Mouse (Mus musculus) splenic B cell, adult 2 months (primary cell): ENCODE measurements around the gene Iffo2.

Experiments used
- DNase-seq: peaks from one replicate; pipeline ENCODE4 v3.0.0-alpha.2; 2011; ENCODE audit warnings: low read depth, low spot score
- H3K27me3 ChIP-seq: 2 replicates; pipeline ENCODE4 v1.6.1; 2012; ENCODE audit warnings: mild to moderate bottlenecking, low read length, moderate library complexity, mixed read lengths; ENCODE audit not compliant: control insufficient read depth, poor library complexity, insufficient read depth, severe bottlenecking
- H3K36me3 ChIP-seq: 2 replicates; pipeline ENCODE4 v1.6.1; 2012; ENCODE audit warnings: mild to moderate bottlenecking, low read length, moderate library complexity, mixed read lengths; ENCODE audit not compliant: control insufficient read depth, poor library complexity, insufficient read depth, severe bottlenecking

Gene Iffo2

DNA sequence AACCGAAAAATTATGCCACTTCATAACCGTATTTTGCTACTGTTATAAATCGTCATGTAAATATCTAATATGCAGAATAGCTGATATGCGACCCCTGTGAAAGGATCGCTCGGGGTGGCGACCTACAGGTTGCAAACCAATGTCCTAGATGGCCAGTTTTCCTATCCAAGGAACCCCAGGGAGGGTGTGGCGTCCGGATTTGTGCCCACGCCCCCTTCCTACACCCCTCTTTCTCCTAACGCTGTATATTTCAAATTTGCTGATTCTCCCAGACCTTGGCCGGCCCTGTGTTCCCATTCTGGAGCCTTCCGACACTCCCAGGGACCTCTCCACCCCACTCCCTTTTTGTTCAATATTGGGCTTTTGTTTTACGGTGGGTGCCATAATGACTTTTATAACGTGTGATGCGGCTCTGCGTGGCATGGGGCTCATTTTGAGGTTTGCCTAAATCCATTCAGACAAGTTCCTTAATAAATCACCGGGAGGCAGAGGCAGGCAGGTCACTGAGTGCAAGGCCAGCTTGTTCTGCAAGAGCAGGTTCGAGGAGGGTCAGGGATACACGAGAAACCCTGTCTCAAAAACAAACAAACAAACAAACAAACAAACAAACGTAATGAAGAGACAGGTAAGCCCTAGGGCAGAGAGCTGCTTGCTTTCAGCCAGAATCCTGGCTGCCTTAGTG is 93.2 kb downstream of the Iffo2 start:
- Histone ChIP-seq H3K27me3 (no peaks in the 10 kb centered on the region), H3K36me3 (no peaks in the 10 kb centered on the region; the same call in 1 of the 2 replicates)
- no peak for DNase-seq

DNA sequence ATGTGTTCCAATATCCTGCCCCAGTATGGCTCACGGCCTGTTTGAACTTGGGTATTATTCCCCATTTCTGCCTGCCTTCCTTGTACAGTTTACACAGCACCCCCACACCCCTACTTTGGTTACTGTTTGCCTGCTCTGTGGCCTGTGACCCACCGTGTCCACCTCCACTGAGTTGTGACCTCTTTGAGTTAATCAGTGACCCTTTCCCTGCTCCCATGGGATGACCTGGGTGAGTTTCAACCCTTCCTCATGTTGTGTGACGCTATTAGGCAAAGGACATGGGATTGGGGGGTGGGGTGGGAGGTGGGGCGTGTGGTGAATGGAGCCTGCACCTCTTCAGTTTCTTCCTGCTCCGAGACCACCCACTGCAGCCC is 93.8 kb downstream of the Iffo2 start:
- peaks cover under 1% of the 10 kb centered on the region; the same call in 1 of the 2 replicates for H3K36me3 ChIP-seq
- DNase-seq: no peak

DNA sequence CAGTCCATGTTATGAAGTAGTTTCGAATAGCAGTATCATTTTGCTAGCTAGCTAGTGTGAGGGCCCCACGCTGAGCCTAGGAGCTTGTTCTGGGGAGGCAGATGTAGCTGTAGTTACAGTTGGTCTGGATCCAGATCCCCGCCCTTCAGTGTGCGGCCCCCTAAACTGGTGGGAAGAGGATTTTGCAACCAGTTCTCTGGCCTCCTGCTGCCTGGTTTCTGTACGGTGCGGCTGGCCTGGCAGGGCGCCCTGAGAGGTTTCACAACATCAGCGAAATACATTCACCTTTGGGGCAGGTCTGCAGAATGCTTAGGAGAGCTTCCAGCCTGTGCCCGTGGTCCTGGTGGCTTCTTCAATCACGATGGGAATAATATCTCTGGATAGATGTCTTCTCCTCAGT is 94.4 kb downstream of the Iffo2 start:
- Histone ChIP-seq H3K27me3 (no peaks in the 10 kb centered on the region), H3K36me3 (peaks cover 1% of the 10 kb centered on the region; the same call in 1 of the 2 replicates)
- DNase-seq: no peak

More for the DNA sequence above, 93.8 kb downstream of the Iffo2 start:
- H3K27me3 ChIP-seq: no peaks in the 10 kb centered on the region

DNA sequence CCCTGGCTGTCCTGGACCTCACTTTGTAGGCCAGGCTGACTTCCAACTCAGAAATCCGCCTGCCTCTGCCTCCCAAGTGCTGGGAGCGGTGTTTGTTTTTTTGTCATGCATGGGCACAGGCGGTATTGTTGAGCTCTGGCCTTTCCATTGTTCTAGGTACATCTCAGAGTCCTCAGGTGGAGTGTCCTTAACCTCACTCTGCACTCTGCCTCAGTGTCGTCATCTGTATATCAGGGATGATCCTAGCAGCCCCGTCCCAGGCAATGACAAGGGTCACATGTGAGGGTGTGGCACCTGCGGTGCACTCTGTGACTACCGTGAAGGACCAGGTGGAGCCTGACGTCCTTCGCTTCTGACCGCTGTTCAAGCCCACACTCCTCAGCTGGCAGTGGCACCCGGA is 97.0 kb downstream of the Iffo2 start:
- no peak for DNase-seq
- Histone ChIP-seq H3K36me3 (peaks cover 1% of the 10 kb centered on the region; the same call in 1 of the 2 replicates), H3K27me3 (no peaks in the 10 kb centered on the region)

DNA sequence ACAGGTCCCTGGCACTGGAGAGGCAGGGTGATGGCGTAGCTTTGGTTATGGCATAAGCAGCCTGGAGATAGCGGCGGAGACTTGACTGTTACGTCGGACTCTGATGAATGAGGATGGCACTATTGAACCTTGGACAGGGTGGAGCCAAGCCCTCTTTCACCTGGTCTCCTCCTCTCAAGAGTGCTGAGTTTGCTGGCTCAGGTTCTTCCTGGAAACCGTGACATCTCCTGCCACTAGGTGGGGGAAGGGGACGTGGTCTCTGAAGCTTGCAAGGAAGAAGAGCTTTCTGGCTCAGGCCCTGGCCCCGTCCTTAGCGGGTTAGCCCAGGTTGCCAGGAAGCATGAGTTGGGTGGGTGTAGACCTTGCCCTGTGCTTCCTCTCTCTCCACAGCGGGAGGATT is 99.8 kb downstream of the Iffo2 start:
- no peak for DNase-seq

DNA sequence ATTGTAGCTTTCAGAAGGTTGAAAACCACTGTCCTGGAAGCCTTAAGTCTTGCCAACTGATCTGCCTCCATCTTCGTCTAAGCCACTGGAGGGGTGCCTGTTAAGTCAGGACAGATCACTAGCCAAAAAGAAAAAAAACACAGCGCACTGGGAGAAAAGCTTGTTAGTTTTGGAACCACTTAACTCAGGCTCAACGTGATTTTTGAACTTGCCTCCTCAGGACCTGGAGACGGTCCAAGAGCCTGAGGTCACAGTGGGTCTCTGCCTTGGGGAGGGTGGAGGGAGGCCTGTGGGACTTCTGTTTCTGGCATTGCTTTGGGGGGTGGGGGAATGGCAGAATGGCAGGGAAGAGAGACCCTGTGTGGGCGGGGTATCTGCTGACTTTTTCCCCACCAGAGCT is 100.8 kb downstream of the Iffo2 start:
- Histone ChIP-seq H3K36me3 (peaks cover 1% of the 10 kb centered on the region; the same call in 1 of the 2 replicates), H3K27me3 (no peaks in the 10 kb centered on the region)
- no peak for DNase-seq

More for the DNA sequence above, 99.8 kb downstream of the Iffo2 start:
- no peaks in the 10 kb centered on the region for H3K27me3 ChIP-seq
- H3K36me3 ChIP-seq: peaks cover 1% of the 10 kb centered on the region; the same call in 1 of the 2 replicates

DNA sequence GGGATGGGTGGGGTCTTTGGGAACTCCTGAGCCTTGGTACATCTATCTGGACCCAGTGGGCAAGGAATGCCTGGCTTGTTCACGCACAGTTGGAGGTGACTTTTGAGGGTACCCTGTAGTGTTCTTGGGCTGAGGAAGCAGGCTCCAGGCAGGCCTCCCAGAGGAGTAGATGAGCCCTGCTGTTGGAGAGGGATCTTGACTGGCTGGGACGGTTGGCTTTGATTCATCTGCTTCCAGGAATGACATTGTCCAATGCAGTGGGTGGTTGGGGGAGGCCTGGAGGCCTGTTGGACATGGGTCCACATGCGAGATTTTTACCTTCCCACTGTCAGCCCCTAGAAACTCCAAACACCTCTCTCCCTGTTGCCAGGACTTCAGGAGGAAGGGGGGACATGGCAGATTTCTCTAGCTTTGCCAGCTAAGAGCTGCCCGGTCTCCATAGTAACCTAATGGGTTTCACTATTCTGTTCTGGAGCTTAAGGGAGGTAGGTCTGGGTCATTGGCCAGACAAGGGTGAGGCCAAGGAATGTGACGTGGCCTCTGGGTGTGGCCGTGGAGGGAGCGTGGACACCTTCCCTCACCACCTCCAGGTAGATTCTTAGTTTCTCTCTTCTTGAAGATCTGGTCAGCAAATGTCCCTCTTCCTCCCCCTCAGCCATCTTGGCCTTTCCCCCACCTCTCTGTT is 101.4 kb downstream of the Iffo2 start:
- Histone ChIP-seq H3K36me3 (peaks cover 1% of the 10 kb centered on the region; the same call in 1 of the 2 replicates), H3K27me3 (no peaks in the 10 kb centered on the region)
- DNase-seq: no peak

DNA sequence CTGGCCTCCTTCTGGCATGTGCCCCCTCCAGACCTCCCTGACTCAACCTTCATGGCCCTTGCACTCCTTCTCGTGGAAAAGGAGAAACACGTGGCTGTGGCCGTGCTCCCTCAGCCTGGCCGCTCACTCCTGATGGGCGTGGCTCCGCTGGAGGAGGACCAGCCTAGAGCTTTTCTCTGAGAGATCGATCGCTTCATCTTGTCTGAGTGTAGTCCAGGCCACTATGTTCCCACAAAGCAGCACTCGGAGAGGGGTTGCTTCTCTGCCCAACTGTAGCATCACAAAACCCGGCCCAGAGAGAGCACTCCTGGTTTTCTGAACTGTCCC is 101.9 kb downstream of the Iffo2 start:
- no peak for DNase-seq
- Histone ChIP-seq H3K27me3 (no peaks in the 10 kb centered on the region), H3K36me3 (peaks cover 1% of the 10 kb centered on the region; the same call in 1 of the 2 replicates)

DNA sequence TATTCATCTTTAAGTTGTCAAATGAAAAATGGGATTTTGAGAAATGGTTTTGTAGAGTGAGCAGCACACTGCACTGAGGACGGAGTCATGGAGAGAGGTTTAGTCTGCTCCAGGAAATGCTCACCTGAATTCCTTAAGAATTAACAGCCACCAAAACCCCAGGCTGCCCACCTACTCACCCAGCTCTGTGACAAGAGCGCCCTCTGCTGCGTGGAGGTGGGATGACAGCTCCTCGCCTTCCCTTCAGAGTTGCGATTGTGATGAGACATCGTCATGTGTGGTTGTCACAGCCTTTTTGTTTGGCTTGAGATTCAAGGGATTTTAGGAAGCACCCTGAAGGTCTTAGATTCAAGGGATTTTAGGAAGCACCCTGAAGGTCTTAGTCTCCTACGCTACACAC is 106.0 kb downstream of the Iffo2 start:
- Histone ChIP-seq H3K36me3 (no peaks in the 10 kb centered on the region), H3K27me3 (no peaks in the 10 kb centered on the region)
- peak; percentile 74 for DNase-seq

DNA sequence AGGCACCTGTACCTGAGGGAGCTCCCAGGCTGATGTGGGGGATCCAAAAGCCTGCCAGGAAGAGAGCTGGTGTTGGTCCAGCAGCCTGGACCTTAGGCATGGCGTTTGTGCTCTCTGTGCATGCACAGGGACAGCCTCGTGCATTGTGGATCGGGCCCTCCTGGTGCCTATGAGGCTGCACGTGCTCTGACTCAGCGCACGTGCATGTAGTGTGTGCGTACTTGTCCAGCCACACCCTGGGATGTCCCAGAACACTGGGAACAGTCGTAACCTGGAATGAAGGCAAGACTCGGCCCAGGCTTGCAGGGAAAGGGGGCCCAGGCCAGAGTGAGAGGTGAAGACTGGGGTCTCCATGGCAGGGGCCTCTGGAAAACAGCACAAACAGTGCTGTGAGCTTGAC is 107.5 kb downstream of the Iffo2 start:
- DNase-seq: no peak
- H3K27me3 ChIP-seq: no peaks in the 10 kb centered on the region
- H3K36me3 ChIP-seq: no peaks in the 10 kb centered on the region

DNA sequence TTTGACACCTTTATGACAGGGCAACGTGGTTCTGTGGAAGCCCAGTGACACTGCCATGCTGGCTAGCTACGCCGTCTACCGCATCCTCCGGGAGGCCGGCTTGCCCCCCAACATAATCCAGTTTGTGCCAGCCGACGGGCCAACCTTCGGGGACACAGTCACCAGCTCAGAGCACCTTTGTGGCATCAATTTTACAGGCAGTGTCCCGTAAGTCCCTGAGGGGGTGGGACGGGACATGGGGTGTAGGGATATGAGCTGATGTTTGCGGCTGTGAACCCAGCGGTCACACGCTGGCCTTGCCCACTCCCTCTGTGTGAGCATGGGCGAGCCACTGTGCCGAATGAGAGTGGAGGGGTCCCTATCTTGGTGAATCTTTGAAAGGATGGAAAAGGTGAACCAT is 108.0 kb downstream of the Iffo2 start:
- no peak for DNase-seq
- no peaks in the 10 kb centered on the region for H3K27me3 ChIP-seq
- H3K36me3 ChIP-seq: no peaks in the 10 kb centered on the region

DNA sequence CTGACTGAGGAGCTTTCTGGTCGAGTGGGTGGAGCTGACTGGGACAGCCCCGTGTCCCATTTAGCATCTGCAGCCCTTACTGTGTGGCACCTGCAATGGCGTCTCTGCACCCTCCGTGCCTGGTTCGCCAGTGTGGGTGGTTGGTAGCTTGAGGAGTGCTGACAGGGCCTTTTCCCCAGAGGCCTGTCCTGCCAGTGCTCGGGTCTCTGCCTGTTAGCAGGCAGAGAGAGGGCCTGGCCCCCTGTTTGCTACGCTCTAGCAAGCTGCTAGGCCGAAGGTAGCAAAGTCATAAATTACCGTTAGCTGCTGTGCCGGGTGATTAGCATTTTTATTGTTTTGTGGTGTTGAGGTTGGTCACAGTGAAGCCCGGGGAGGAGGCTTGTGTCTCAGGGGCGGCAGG is 109.5 kb downstream of the Iffo2 start:
- no peaks in the 10 kb centered on the region for H3K27me3 ChIP-seq
- peak; percentile 25 for DNase-seq
- H3K36me3 ChIP-seq: no peaks in the 10 kb centered on the region

DNA sequence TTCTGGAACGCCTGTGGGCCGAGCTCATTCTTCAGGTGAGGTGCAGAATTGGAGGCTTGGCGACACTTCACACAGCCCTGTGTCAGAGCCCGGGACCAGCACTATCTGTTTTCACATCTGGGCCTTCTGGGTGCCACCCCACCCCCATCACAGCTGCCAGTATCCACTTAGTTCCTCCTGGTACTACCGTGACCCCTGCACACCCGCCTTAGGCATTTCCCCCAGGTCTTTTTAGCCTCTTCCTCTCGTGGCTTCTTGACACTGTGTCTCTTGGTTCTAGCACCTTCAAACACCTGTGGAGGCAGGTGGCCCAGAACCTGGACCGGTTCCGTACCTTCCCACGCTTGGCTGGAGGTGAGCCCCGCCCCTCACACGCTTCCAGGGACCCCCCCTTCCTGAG is 110.0 kb downstream of the Iffo2 start:
- no peaks in the 10 kb centered on the region for H3K36me3 ChIP-seq

DNA sequence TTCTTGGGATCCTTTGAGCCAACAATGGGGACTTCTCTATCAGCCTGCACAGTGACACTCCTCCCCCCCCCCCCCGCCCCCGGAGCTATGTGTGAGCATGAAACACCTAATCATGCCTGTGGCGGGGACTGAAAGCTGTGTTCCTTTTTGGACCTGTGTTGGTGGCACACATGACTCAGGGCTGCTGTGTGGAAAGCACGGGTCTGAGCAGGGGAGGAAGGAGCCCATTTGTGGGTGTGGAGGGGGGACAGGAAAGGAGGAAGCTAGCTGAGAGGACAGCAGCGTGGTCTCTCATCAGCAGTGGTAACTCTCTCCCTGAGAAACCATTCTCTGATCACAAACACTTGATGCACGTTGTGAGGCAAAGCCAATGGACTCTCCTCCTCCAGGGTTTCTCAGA is 110.4 kb downstream of the Iffo2 start:
- peak; percentile 38 for DNase-seq

More for the DNA sequence above, 110.0 kb downstream of the Iffo2 start:
- no peaks in the 10 kb centered on the region for H3K27me3 ChIP-seq
- peak; percentile 26 for DNase-seq

DNA sequence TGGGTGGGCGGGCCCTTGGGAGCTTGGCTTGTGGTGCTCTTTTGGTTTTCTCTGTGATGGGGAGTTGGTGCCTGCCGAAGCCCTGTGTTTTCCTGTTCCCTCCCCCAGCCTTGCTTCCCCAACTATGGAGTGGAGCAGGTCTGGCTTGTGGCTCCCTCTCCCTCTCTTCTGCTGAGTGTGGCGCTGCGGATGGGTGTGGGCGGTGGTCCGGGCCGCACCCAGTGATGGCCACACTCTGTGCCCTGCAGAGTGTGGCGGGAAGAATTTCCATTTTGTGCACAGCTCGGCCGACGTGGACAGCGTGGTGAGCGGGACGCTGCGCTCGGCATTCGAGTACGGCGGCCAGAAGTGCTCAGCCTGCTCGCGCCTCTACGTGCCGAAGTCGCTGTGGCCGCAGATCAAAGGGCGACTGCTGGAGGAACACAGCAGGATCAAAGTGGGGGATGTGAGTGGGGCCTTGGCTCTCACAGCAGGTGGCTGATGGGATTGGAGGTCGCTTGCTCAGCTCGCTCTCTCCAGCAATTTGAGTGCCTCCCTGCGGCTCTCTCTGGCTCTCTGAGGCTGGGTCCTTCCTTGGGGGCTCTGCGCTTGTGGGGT is 111.6 kb downstream of the Iffo2 start:
- DNase-seq: no peak
- Histone ChIP-seq H3K36me3 (no peaks in the 10 kb centered on the region), H3K27me3 (no peaks in the 10 kb centered on the region)

More for the DNA sequence above, 110.4 kb downstream of the Iffo2 start:
- H3K27me3 ChIP-seq: no peaks in the 10 kb centered on the region
- no peaks in the 10 kb centered on the region for H3K36me3 ChIP-seq
